Mouse (Mus musculus) frontal cortex, adult 2 months (tissue): ENCODE results near the gene BC049730. TPM values are rescaled to one million over a fixed set of nuclear protein-coding genes. Genes with fewer than 3 reads are reported as not detected.
A peak's percentile ranks its signal among the peaks of the same experiment; 100 is the strongest.
"Not testable (repeated sequence)": the region's sequence is repeated elsewhere in the genome, so short reads cannot be mapped to it uniquely, and the experiment has no call there.

ENCODE experiments used
- DNase-seq, 2 experiments: peaks; one replicate each; pipeline ENCODE4 v3.0.0; 2022; ENCODE audit warnings: low spot score in 1 of 2; ENCODE audit errors: extremely low spot score in 1 of 2
- polyA plus RNA-seq: library from polyadenylated mRNA; depleted of rRNA; stranded (reverse); fragments of >200 nt; gene quantifications from 2 replicates; pipeline ENCODE4 v1.2.3, GENCODE M21; 2012; rRNA removed

BC049730 gene
- not detected in 2 replicates for polyA plus RNA-seq

DNA sequence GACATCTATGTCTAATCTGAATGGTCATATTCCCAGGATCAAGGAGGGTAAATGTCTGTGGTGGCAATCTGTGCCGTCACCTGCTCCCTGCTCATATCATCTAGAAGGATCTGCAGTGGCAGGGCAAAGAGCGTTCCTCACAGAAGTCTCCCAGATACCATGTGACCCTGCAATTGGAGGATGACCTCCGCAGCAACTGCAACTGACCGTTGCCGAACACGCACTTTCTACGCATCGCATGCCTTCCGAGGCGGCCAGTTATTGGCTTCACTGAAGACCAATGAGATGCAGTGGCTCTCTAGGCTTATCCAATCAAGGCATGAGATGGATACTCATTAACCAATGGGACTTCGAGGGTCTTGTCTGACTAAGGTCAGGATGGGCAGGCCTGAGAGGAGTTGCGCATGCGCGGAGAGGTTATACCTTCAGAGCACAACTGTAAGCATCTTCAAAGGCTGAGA lies at the start of gene BC049730:
TSS of gene BC049730 (plus strand) at position 411 of the 461 bp plus-strand sequence.
- no peak for DNase-seq

DNA sequence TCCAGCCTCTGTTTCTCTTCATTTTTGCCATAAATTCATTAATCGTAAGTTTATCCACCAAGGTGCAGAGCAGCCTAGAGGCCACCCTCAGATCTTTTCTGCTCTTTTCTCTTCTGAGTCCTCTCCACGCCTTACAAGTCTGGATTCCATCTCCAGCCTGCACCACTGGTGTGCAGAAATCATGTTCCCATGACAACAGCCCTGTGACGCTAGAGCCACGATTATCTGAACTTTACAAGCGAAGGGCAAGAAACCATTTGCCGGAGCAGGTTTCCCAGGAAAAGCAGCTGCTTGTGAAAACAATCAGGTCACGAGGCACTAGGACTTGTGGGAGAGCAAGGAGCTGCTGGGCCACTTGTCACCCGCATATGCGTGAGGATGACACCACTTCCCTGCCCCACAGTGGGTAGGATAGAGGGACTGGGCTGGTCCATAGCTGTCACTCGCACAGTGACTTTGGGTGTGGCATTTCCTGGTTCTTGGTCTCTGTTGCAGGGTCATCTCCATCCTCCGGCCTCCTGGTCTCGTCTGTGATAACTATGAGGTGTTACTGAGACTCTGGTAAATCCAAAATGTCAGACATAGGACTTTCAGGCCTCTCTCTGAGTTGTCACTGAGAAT lies 49.2 kb upstream of the BC049730 start:
- DNase-seq = peak in 1 of 2 experiments; percentile 34

DNA sequence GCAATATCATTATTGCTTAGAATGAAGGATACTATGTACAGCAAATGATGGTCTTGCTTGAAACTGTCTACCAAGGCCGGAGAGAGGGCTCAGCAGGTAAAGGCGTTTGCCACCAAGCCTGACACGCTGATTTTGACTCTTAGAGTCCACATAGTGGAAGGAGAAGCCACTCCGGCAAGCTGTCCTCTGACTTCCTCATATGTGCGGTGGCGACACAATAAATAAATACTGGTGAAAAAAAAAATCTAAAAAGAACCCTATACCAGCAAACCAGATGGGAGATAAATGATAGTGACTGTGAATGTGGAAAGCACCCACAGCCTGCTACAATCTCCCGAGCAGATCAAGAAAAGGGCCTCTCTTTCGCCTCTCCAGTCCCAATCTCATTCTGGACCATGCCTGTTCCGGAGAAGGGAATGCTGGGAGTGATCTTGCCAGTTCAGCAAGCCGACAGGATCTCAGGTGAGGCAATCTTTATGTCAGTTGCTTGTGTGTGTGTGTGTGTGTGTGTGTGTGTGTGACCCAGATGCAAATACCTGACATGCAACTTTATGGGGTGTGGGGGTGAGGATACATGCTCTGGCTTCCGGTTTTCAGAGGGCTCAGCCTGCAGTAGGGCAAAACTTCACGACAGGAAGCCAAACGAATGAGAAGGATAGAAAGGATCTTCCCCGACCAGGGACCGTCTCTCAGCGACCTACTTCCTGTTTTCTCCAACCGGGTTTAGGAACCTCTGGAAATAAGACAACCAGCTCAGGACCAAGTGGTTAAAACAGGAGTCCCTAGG lies 47.7 kb upstream of the BC049730 start:
- no peak for DNase-seq

DNA sequence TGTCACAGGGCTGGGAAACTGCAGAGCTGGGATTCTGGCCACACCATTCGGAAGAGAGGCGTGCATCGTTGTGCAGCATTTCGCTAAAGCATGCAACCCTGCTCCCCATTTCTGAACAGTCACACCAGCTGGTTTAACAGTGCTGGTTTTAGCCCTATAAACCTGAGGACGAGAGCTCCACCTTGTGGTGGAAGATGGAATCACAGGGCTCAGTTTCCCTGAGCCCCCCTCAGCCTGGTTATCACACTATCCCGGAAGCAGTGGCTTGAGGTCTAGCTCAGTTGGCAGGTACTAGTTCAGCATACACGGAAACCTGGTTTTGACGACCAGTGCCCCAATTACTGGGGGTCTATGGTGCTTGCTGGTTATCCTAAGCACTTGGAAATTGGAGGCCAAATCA lies 46.5 kb upstream of the BC049730 start:
- DNase-seq = peak; percentile 4 to 82

DNA sequence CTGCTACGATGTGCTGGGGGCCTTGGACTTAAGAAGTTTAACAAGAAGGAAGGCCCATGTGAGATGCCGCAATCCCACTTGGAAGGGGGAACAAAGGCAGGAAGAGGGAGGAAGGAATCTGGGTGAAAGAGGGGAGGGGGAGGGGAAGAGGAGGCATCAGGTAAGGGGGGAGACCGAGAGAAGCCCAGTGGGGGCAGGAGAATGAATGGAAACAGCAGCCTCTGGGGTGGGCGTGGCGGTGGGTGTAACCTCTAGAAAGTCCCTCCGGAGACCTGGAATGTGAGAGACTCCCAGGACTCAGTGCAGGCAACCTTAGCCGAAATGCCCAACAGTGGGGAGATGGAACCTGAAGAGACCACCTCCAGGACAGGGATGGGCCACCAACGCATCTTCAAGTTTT lies 44.7 kb upstream of the BC049730 start:
- DNase-seq = no peak

DNA sequence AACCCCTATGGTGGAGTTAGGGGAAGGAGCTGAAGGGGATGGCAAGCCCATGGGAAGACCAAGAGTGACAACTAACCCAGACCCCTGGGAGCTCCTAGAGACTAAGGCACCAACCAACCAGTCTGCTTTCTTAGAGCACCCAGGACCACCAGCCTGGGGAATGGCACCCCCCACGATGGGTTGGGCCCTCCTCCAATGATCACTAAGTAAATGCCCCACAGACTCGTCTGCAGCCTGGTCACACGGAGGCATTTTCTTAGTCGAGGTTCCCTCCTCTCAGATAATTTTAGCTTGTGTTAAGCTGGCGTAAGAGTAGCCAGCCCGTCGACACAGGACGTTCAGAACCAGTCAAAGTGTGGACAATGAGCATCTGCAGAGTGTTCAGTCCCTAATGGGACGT lies 44.1 kb upstream of the BC049730 start:
- DNase-seq = no peak

DNA sequence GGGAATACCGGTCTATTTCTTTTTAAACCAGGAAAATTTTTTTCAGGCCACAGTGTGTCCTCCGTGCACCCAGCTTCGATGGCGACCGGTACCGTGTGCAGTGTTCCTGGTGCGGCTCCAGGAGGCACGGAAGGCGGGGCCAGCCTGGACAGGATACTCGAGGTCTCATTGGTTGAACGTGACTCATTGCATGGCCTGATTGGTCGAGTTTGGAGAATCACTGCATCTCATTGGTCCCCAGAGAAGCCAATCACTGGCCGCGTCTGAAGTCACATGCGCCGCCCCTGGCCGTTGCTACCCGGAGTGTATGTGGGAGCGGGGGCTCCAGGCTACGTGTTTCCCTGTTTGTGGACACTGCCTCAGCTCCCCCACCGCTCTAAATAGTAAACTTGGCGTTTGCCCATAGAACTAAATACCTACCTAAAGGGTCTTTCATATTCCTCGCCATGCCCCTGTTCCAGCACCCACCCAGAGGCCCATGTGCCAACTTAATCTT lies 37.0 kb upstream of the BC049730 start:
- DNase-seq = no peak

DNA sequence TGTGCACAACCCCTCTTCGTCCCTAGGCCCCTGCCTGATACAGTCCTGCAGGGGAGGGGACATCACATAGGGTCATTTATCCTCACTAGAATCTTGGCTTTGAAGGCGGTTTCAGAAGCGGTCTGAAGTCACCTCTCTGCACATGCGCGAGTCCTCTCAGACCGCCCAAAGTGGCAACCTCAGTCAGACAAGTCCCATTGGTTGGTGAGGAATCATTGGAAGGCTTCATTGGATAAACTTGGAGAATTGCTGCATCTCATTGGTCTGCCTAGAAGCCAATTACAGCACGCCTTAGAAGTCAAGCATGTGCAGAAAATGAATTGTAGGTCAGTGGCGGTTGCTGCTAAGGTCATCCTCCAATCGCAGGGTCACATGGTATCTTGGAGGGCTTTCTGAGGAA lies 32.5 kb upstream of the BC049730 start, which contains the start of gene Tex101:
TSS of gene Tex101 (minus strand) at position 101 of the 400 bp plus-strand sequence.
- no peak for DNase-seq

DNA sequence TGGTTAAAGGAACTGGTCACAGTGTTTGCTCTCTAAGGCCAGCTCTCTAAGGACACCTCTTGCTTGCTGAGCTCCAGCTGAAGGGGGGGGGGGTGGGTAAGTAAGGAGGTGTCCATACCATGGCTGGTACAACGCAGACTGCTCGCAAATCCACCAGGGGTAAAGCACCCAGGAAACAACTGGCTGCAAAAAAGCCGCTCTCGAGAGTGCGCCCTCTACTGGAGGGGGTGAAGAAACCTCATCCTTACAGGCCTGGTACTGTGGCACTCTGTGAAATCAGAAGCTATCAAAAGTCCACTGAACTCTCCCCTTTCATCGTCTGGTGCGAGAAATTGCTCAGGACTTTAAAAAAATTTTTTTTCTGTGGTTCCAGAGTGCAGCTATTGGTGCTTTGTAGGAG lies 24.9 kb upstream of the BC049730 start:
- DNase-seq = not testable (repeated sequence)

DNA sequence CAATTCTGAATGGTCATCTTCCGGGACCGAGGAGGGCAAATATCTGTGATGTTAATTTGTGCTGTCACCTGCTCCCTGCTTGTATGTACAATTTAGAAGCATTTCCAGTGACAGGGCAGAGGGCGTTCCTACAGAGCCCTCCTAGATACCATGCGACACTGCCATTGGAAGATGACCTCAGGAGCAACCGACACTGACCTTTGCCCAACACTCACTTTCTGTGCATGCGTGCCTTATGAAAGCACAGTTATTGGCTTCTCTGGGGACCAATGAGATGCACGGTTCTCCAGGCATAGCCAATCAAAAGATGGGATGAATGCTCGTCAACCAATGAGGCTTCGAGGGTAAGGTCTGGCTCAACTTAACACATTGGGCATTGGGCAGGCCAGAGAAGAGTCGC lies 21.5 kb upstream of the BC049730 start:
- DNase-seq = not testable (repeated sequence)

DNA sequence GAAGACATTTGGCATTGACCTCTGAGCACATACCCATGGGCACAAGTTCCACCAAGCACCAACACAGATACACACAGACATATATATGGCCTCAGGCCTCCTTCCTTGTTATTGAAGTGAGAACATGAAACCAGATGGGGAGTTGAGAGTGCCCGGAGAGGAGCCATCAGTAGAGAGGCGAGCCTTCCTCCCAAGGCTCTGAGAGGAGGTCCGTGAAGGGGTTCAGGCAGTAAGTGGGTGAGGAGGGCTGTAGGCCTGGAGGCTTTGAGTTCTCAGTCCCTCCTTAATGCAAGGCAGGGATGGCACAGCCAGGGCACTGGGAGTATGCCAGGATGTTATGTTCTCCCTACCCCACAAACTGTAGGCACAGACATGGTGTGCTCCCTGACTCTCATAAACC lies 16.3 kb upstream of the BC049730 start:
- DNase-seq = not testable (repeated sequence)

DNA sequence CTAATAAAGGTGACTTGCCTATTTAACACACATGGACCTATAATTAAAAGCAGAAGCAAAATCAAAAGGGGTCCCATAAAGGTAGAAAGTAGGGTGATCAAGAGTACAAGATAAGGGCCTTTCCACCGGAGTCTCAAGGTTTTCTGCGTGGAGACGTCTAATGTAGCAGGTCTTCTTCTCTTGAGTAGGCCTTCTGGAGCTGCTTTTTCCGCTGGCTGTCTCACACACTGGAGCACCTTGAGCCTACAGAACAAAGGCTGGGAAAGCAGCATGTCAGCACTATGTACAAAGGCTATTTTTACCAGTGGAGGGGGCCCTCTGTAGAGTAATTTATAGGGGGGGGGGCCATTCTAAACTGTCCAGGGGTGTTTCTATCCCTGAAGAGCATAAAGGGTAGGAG lies 11.2 kb upstream of the BC049730 start:
- DNase-seq = not testable (repeated sequence)

DNA sequence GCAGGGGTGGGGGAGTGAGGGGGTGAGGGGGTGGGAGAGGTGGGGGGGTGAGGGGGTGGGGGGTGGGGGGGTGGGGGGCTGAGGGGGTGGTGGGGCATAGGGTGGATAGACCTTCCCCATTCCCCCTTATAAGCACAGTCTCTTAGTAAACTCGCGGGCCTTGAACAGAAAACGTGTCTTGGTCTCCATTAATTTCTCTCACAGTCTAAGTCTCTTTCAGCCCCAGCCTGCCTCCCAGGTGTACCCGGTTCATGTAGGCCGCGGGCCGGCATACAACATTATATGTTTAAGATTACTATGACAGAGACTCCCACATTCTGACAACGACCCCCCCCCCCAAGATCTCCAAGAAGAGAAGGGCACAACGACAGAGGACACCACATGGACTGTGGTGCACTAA lies 6.2 kb upstream of the BC049730 start:
- not testable (repeated sequence) for DNase-seq

DNA sequence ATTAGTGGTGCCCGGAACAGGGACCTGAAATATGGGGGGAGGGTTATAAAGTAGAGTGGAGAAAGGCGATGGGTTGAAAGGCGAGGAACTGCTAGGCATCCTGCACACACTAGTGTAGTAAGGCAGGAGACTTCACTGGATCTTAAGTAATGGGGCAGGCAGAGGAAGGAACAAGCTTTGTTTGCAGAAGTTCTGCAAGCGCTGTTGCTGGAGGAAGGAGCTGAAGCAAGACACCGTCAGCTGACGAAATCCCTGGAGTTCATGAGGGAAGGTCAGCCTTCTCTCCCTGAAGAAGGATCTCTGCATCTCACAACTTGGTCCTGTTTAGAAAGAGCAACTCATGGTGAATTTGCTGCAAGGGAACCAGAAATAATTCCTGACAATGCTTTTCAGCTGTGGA lies 6.0 kb downstream of the BC049730 start:
- DNase-seq = no peak

DNA sequence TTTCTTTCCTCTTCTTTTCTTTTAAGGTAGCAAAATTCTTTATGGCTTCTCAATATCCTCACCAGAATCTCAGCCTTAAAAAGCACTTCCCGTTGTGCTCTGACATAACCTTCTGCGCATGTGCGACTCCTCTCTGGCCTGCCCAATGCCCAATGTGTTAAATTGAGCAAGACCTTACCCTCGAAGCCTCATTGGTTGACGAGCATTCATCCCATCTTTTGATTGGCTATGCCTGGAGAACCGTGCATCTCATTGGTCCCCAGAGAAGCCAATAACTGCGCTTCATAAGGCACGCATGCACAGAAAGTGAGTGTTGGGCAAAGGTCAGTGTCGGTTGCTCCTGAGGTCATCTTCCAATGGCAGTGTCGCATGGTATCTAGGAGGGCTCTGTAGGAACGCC lies 17.8 kb downstream of the BC049730 start, which contains the start of gene Gm4763:
TSS of gene Gm4763 (minus strand) at position 101 of the 400 bp plus-strand sequence.
- not testable (repeated sequence) for DNase-seq

DNA sequence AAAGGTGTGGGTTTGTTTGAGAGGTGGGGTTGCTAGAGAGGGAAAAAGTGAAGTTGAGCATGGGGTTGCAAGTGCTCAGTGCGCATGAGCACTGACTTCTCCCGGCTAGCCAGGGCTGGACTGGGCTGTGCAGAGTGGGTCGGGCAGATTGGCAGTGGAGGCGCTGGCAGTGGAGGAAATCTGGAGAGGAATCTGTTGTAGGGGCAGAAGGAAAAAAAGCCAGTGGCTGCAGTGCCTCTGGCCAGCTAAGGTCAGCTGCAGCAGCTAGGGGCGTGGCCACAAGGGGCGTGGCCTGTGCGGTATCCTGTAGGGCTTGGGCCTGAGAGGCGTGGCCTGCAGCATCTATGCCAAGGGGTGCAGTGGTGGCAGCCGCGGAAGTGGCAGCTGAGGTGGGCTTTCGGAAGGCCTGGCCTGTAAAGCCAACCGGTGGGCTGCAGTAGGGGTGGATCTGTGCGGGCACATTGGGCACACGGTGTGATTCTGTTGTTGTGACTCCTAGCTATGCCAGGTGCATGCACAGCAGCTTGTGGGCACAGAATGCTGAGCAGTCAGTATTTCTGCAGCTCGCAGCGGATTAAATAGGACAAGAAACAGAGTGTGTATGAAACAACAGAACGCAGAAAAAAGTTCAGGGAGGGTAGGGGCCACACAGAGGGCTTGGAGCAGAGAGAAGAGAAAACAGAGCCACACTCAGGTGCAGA lies 27.1 kb downstream of the BC049730 start:
- no peak for DNase-seq

DNA sequence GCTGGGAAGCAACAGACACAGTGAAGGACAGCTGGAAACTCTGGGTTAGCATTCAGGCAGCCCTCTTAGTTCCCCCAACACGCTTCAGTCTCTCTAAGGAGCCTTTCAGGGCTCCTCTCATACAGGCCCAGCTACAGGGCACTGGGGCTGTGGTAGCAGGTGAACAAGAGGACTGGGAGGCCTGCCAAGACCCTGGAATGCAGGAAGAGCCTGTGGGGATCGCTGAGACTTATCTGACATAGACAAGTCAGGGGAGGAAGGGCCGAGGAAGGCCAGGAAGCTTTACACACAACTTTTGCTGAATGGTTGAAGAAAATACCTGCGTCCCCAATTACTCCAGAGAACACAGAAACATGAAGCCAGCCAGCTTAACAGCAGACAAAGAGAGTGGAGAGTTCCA lies 41.7 kb downstream of the BC049730 start:
- DNase-seq = no peak

DNA sequence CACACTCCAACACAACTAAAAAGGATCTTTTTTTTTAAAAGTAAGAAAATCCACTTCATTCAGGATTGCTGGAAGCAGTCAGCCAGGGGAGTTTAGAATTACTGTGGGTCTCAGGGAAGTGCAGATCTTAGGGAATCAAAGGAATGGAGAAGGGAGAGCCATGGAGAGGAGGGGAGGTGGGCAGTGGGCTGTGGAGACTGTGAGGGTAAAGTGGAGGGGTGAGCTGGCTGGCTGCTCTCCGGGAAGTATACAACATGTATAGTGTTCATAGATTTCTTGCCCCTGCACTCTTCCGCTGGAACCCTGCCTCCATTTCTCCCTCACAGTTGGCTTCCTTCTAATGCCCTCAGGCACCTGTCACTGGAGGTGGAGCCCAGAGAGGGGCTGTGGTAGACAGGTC lies 42.6 kb downstream of the BC049730 start:
- DNase-seq = no peak

DNA sequence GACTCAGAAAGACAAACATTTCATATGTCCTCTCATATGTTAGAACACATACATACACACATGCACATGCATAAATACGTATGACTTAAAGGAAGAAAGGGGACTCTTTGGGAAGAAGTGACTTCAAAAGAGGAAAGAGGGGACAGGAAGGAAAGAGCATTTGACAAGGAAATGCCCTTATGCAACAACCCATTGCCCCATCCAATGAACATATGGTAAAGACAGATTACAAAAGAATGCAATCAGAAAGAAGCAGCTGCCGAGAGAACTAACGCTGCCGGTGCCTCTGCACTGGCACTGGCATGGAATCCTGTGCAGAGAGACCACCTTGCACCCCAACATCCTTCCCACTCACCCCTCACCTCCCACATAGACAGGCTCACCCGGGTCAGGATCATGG lies 44.4 kb downstream of the BC049730 start:
- no peak for DNase-seq

DNA sequence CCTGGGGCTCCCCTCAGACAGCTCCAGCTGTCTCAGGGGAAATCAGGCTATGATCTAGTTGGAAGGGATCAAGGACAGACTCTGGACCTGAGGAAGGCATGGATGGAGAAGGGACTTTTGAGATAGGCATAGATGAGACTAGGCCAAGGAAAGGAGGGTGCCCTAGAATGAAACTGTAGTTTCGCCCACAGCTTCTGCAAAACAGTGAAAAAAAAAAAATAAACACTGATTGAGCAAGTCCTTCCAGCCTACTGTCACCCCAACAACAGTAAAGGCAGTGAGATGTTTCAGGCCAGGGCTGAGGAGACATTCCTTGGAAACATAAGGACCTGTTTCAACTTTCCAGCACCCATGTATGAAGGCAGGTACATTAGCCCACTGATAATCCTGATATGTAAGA lies 49.5 kb downstream of the BC049730 start:
- DNase-seq = no peak

DNA sequence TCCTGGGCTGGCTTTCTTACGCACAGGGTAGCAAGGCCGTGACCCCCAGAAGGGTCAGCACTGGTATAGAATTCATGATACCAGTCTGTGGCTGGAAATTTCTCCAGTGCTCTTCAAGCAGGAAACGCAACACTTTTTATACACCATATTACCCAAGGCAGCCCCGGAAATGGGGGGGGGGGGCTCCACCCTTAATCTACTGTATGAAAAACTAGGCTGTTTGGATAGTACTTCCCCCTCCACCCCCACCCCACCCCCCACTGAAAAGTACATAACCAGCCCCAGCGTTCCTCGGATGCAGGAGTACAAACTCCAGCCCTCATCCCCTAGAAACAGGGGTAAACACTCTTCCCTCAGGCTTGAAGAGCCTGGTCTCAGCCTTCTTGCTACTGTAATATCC lies 51.2 kb downstream of the BC049730 start, which contains the start of gene Cd177:
TSS of gene Cd177 (minus strand) at position 101 of the 400 bp plus-strand sequence.
- no peak for DNase-seq
